Mouse (Mus musculus): ENCODE measurements around the gene Cdadc1. TPM values are rescaled to one million over a fixed set of nuclear protein-coding genes. Genes with fewer than 3 reads are reported as not detected.
A peak's percentile ranks its signal among the peaks of the same experiment; 100 is the strongest.
"Not testable (repeated sequence)": the region's sequence is repeated elsewhere in the genome, so short reads cannot be mapped to it uniquely, and the experiment has no call there.

The Cdadc1 gene
- polyA plus RNA-seq, 1 experiment from 2014 or later, result 32.0 TPM

- Histone ChIP-seq H3K9ac (replicated peaks; ENCODE audit: low read length) (peak overlapping the region; percentile 75), H3K27ac (replicated peaks; ENCODE audit: low read depth, low read length) (peak overlapping the region; percentile 69), H3K4me1 (ENCODE audit: control insufficient read depth, insufficient read depth, low read length) (no peaks in the 10 kb centered on the region; the same call in 1 of the 2 replicates), H3K4me2 (ENCODE audit: low read depth, low read length) (peak overlapping the region; percentile 82), H3K36me3 (replicated peaks; ENCODE audit: control insufficient read depth, insufficient read depth, low read depth, low read length) (no peaks in the 10 kb centered on the region; the same call in 1 of the 2 replicates), H3K4me3 (ENCODE audit: low read depth, low read length) (peak overlapping the region; percentile 65), H3K9me3 (replicated peaks; ENCODE audit: control insufficient read depth, low read length) (no peaks in the 10 kb centered on the region), H3K27me3 (ENCODE audit: control insufficient read depth, insufficient read depth, low read length) (no peaks in the 10 kb centered on the region; the same call in 1 of the 2 replicates)
- ATAC-seq (replicated peaks; ENCODE audit: insufficient number of reproducible peaks, low FRiP score, low TSS enrichment, low read depth), result 0 out of 2 replicates have a peak, but pooled peaks have one; percentile 7
- WGBS, result under 1% methylated on average over 51 of the region's 51 CpGs
- DNase-seq (ENCODE audit: low spot score), result peak; percentile 71
Observed at GRCm38 (mm10) chr14:59625806-59626364, 28.1 kb upstream of the Cdadc1 start.

DNA sequence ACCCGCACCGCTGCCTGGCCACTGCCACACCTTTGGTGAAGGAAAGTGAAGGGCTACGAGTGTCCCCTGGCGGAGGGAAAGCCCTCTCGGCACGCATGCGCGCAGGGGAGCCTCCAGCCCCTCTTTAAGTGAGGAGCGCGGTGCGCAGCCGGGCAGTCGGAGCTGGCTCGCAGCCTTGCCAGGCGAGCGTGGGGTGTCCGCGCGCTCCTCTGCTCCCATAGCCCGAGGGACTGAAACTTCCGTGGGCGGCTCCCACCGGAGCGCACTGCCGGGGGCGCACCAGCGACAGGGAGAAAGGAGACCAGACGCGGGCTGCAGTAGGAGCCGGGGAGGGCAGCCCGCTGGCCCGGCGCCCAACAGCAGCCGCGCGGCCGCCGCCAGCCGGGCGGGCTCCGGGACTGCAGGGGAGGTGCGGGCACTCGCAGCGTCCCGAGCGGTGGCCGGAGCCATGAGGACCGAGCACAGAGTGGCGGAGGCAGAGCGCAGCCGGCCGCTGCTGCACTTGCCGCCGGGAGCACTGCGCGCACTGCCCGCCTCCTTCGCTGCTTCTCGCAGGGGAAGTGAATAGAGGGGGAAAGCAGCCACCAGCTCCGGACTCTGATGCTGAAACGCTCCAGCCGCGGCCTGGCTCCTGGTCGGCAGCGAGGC is 27.5 kb upstream of the Cdadc1 start, which contains the start of gene Shisa2:
TSS of gene Shisa2 (plus strand) at position 151 of the 648 bp plus-strand sequence.
- ATAC-seq (replicated peaks; ENCODE audit: insufficient number of reproducible peaks, low FRiP score, low TSS enrichment, low read depth), result peak; percentile 92
- Histone ChIP-seq H3K36me3 (replicated peaks; ENCODE audit: control insufficient read depth, insufficient read depth, low read depth, low read length) (no peaks in the 10 kb centered on the region; the same call in 1 of the 2 replicates), H3K4me1 (ENCODE audit: control insufficient read depth, insufficient read depth, low read length) (no peaks in the 10 kb centered on the region; the same call in 1 of the 2 replicates), H3K4me3 (ENCODE audit: low read depth, low read length) (peak within 1 kb of the TSS; percentile 65), H3K27ac (replicated peaks; ENCODE audit: low read depth, low read length) (peak within 1 kb of the TSS; percentile 69), H3K27me3 (ENCODE audit: control insufficient read depth, insufficient read depth, low read length) (no peaks in the 10 kb centered on the region; the same call in 1 of the 2 replicates), H3K9ac (replicated peaks; ENCODE audit: low read length) (peak within 1 kb of the TSS; percentile 75), H3K9me3 (replicated peaks; ENCODE audit: control insufficient read depth, low read length) (no peaks in the 10 kb centered on the region), H3K4me2 (ENCODE audit: low read depth, low read length) (peak within 1 kb of the TSS; percentile 82)
- peak; percentile 93 for DNase-seq (ENCODE audit: low spot score)
- 1% methylated on average over 61 of the region's 65 CpGs for WGBS

GRCm38 (mm10) chr14:59624326-59624885 is 26.6 kb upstream of the Cdadc1 start:
- H3K27me3 ChIP-seq (ENCODE audit: control insufficient read depth, insufficient read depth, low read length), result no peaks in the 10 kb centered on the region; the same call in 1 of the 2 replicates
- no peak overlapping the region for H3K27ac ChIP-seq (replicated peaks; ENCODE audit: low read depth, low read length)
- no peaks in the 10 kb centered on the region for H3K4me1 ChIP-seq (ENCODE audit: control insufficient read depth, insufficient read depth, low read length)
- ATAC-seq (replicated peaks; ENCODE audit: insufficient number of reproducible peaks, low FRiP score, low TSS enrichment, low read depth), result no peak
- no peak overlapping the region for H3K4me3 ChIP-seq (ENCODE audit: low read depth, low read length)
- no peak for DNase-seq (ENCODE audit: low spot score)
- no peak overlapping the region for H3K9ac ChIP-seq (replicated peaks; ENCODE audit: low read length)
- no peaks in the 10 kb centered on the region for H3K9me3 ChIP-seq (replicated peaks; ENCODE audit: control insufficient read depth, low read length)
- no peak overlapping the region for H3K4me2 ChIP-seq (ENCODE audit: low read depth, low read length)
- no peaks in the 10 kb centered on the region for H3K36me3 ChIP-seq (replicated peaks; ENCODE audit: control insufficient read depth, insufficient read depth, low read depth, low read length)
- 23% methylated on average over 9 of the region's 9 CpGs for WGBS

- Histone ChIP-seq H3K4me2 (ENCODE audit: low read depth, low read length) (no peak overlapping the region), H3K4me3 (ENCODE audit: low read depth, low read length) (no peak overlapping the region), H3K27ac (replicated peaks; ENCODE audit: low read depth, low read length) (no peak overlapping the region), H3K9ac (replicated peaks; ENCODE audit: low read length) (no peak overlapping the region), H3K27me3 (ENCODE audit: control insufficient read depth, insufficient read depth, low read length) (no peaks in the 10 kb centered on the region), H3K4me1 (ENCODE audit: control insufficient read depth, insufficient read depth, low read length) (no peaks in the 10 kb centered on the region), H3K36me3 (replicated peaks; ENCODE audit: control insufficient read depth, insufficient read depth, low read depth, low read length) (no peaks in the 10 kb centered on the region), H3K9me3 (replicated peaks; ENCODE audit: control insufficient read depth, low read length) (no peaks in the 10 kb centered on the region)
- ATAC-seq (replicated peaks; ENCODE audit: insufficient number of reproducible peaks, low FRiP score, low TSS enrichment, low read depth) (no peak), DNase-seq (ENCODE audit: low spot score) (no peak)
- 55% methylated on average over 7 of the region's 7 CpGs for WGBS
Observed at GRCm38 (mm10) chr14:59616802-59617201, 19.0 kb upstream of the Cdadc1 start.

GRCm38 (mm10) chr14:59614149-59614548 is 16.4 kb upstream of the Cdadc1 start:
- not testable (repeated sequence) for H3K4me2 ChIP-seq (ENCODE audit: low read depth, low read length); DNase-seq (ENCODE audit: low spot score)

DNA sequence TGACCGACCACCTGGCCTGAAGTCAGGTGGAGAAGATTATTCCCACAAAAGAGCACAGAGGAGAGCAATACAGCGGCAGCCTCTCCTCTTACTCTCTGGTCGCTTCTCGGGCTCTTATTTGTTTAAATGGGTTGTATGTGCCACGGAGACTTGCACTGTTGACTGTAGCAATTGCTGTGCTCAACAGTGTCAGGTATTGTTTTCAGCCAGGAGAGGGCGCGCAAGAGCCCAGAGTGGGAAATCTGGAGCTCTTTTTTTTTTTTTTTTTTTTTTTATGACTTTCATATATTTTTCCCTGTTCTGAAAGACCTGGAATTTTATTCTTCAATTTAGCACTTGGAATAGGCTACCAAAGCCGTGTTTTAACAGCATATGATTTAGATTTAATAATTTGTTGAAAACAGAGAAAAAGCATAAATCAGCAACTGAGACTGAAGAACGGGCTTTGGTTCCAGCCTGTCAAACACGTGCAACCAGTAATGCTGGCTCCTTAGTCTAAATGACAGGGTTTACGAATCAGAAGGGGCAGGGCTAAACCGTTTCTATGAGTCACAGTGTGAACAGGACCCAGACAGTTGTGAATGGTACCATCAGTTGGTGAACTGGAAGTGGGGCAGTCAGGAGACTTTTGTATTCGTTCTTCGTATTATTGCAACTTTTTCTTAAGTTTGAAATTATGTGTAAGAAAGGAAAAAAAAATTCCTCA is 15.3 kb upstream of the Cdadc1 start:
- ATAC-seq (replicated peaks; ENCODE audit: insufficient number of reproducible peaks, low FRiP score, low TSS enrichment, low read depth) (no peak), DNase-seq (ENCODE audit: low spot score) (peak; percentile 74)
- H3K4me1 ChIP-seq (ENCODE audit: control insufficient read depth, insufficient read depth, low read length), result no peaks in the 10 kb centered on the region
- H3K4me3 ChIP-seq (ENCODE audit: low read depth, low read length), result no peak overlapping the region
- H3K9me3 ChIP-seq (replicated peaks; ENCODE audit: control insufficient read depth, low read length), result no peaks in the 10 kb centered on the region
- no peak overlapping the region for H3K9ac ChIP-seq (replicated peaks; ENCODE audit: low read length)
- no peaks in the 10 kb centered on the region for H3K36me3 ChIP-seq (replicated peaks; ENCODE audit: control insufficient read depth, insufficient read depth, low read depth, low read length)
- no peaks in the 10 kb centered on the region for H3K27me3 ChIP-seq (ENCODE audit: control insufficient read depth, insufficient read depth, low read length)
- 58% methylated on average over 14 of the region's 14 CpGs for WGBS
- no peak overlapping the region for H3K4me2 ChIP-seq (ENCODE audit: low read depth, low read length)
- H3K27ac ChIP-seq (replicated peaks; ENCODE audit: low read depth, low read length), result no peak overlapping the region

More at GRCm38 (mm10) chr14:59614149-59614548, 16.4 kb upstream of the Cdadc1 start:
- not testable (repeated sequence) for ATAC-seq (replicated peaks; ENCODE audit: insufficient number of reproducible peaks, low FRiP score, low TSS enrichment, low read depth); H3K27me3 ChIP-seq (ENCODE audit: control insufficient read depth, insufficient read depth, low read length); H3K4me1 ChIP-seq (ENCODE audit: control insufficient read depth, insufficient read depth, low read length); H3K9ac ChIP-seq (replicated peaks; ENCODE audit: low read length); H3K9me3 ChIP-seq (replicated peaks; ENCODE audit: control insufficient read depth, low read length); H3K36me3 ChIP-seq (replicated peaks; ENCODE audit: control insufficient read depth, insufficient read depth, low read depth, low read length); H3K27ac ChIP-seq (replicated peaks; ENCODE audit: low read depth, low read length); H3K4me3 ChIP-seq (ENCODE audit: low read depth, low read length)
- WGBS, result 81% methylated on average over 3 of the region's 3 CpGs

GRCm38 (mm10) chr14:59607021-59607420 is 9.3 kb upstream of the Cdadc1 start:
- no peaks in the 10 kb centered on the region for H3K4me1 ChIP-seq (ENCODE audit: control insufficient read depth, insufficient read depth, low read length)
- H3K27me3 ChIP-seq (ENCODE audit: control insufficient read depth, insufficient read depth, low read length), result no peaks in the 10 kb centered on the region
- H3K4me2 ChIP-seq (ENCODE audit: low read depth, low read length), result no peak overlapping the region
- no peak overlapping the region for H3K4me3 ChIP-seq (ENCODE audit: low read depth, low read length)
- H3K27ac ChIP-seq (replicated peaks; ENCODE audit: low read depth, low read length), result no peak overlapping the region
- no peak for DNase-seq (ENCODE audit: low spot score)
- 24% methylated on average over 3 of the region's 3 CpGs for WGBS
- no peak overlapping the region for H3K9ac ChIP-seq (replicated peaks; ENCODE audit: low read length)
- H3K36me3 ChIP-seq (replicated peaks; ENCODE audit: control insufficient read depth, insufficient read depth, low read depth, low read length), result no peaks in the 10 kb centered on the region
- ATAC-seq (replicated peaks; ENCODE audit: insufficient number of reproducible peaks, low FRiP score, low TSS enrichment, low read depth), result no peak
- H3K9me3 ChIP-seq (replicated peaks; ENCODE audit: control insufficient read depth, low read length), result no peaks in the 10 kb centered on the region

Measured in embryonic facial prominence, embryonic 11.5 days (tissue).